Mouse (Mus musculus) cortical plate, adult 2 months (tissue): ENCODE results near the gene Prdx2.

Source experiments
- CTCF ChIP-seq: fragments of 200-500 bp; IDR thresholded peaks from 2 replicates; pipeline ENCODE4 v1.5.1; 2011; ENCODE audit warnings: mild to moderate bottlenecking, control low read depth, low read length; ENCODE audit not compliant: insufficient read depth; ENCODE audit errors: extremely low read depth
- POLR2A ChIP-seq: fragments of 200-500 bp; IDR thresholded peaks from 2 replicates; pipeline ENCODE4 v1.6.1; 2011; ENCODE audit warnings: mild to moderate bottlenecking, low read length, control low read depth; ENCODE audit not compliant: insufficient read depth; ENCODE audit errors: extremely low read depth

DNA sequence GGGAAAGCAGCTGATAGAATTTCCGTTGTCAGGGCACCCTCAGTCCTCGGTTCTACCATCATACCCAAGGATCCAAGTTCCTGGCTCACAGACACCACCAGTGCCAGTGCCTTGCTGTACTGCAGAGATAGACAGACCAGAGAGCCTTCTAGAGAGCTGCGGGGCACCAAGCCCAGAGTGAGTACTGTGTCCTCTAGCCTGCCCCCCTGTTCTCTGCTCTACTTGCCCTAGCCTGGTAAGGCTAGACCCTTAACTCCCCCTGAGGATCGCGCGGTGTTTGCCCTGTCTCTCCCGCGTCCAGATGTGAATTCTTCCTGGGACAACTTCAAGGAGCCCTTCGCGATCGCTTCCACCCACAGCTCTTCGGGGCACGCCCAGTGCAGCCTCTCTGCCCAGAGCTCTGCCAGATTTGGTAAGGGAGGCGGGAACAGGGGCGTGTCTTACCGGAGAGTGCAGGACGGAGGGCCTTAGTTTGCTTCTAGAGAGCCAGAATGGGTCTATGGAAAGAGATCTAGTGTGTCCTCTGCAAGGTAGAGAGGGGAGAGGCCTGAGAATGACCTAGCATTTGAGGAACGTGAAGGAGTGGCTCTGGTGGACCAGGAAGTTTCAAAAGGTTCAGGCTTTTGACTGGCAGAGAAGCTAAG is 16.7 kb upstream of the Prdx2 start:
- no peak for TF ChIP-seq POLR2A
- no peak for TF ChIP-seq CTCF
